Mouse (Mus musculus): ENCODE data around the gene Foxn2.
"Not testable (repeated sequence)": the region's sequence is repeated elsewhere in the genome, so short reads cannot be mapped to it uniquely, and the experiment has no call there.

The Foxn2 gene

DNA sequence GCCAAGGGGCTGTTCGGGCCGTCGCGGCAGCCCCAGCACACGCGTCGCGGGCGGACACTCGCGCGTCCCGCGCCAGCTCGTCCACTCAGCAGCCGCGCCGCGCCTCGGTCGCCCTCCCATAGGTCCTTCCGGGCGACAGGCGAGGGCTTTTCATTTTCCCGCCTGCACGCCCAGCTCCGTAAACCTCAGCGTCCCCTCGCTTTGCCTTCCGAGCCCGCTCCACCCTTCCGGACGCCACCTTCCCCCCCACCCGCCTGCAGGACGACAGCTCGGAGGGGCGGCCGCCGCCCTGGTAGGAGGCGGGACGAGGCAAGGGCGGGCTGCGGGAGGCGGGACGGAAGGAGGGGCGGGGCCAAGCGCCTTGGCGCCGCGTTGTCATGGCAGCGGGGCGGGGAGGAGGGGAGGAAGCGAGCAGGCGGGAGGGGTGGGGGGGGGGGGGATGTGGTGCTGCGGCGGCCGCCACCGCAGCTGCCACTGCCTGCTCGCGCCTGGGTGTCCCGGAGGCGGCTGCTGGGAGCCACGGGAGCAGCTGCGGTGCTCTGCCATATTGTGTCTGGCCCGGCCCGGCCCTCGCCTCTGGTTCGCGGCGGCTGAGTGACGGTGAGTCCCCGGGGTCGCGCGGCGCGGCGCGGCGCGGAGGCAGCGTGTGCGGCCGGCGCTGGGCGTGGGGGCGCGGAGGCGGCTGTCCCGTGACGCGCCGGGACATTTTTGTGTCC lies at the start of gene Foxn2:
TSS of gene Foxn2 (plus strand) at position 427 of the 716 bp plus-strand sequence.
- peak; percentile 98 for DNase-seq

DNA sequence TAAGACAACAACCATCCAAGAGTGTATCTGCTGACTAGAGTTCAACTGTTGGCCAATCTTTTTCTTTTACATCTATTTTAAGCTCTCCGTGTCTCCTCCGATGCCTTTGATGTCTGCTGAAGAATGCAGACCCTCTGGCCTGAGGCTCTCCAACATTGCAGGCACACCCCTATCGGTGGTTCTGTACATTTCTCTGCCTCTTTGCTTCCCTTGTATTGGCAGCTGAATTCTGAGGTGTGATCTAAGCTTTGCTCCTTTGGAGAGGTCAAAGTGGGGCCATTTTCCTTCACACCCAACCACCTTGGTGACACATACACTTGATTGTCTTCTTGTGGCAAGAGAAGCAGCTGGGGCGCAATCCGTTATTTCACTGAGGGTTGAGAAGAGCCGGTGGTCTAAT lies 43.0 kb upstream of the Foxn2 start:
- no peak for DNase-seq

DNA sequence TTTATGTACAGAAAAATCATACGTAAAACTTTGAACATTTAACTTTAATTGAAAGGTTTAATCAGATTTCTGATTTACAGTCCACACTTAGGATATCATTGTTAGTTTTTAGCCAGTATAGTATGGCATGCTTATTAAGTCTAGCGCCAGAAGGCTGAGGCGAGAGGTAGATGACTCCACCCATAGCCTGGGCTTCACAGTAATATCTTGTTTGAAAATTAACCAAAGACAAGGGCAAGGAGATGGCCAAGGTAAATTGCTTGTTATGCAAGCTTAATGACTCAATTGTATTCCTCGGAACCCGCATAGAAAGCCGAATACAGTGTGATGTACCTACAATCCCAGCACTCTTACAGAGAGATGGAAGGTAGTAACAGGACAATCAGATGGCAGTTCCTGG lies 42.4 kb upstream of the Foxn2 start:
- no peak for DNase-seq

GRCm38 (mm10) chr17:88398854-88399253 lies 41.7 kb upstream of the Foxn2 start:
- no peak for DNase-seq

GRCm38 (mm10) chr17:88400122-88400521 lies 40.4 kb upstream of the Foxn2 start:
- no peak for DNase-seq

DNA sequence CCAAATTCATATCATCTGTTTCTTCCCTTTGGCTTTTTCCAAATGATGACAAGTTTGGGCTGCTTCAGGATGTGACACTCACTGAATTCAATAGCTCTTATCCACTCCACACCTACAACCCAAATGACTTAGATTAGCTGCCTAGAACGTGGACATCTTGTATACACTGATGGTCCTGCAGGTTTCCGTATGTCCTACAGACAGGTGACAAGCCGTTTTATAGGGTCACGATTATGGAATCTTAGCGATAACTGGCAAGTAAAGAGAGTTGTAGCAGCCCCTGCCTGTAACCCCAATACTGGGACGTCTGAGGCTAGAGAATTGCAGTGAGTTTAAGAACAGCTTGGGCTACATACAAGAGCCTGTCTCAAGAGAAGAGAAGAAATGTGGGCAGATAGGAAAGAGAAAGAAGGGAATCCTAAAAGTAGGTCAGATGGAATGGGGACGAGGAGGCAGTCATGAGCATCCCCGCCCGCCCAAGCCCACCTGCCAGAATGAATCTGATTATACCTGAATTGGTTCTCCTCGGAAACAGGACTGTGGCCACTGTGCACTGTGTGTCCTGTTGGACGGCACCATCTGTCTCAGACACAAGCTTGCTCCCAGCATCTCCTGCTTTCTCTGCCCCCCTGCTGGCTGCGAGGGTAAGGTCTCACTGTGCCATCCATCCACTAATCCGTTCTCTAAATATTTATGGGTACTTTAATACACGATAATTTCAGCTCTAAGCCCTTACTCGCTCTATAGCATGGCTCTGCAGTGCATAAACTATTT lies 39.6 kb upstream of the Foxn2 start:
- no peak for DNase-seq

DNA sequence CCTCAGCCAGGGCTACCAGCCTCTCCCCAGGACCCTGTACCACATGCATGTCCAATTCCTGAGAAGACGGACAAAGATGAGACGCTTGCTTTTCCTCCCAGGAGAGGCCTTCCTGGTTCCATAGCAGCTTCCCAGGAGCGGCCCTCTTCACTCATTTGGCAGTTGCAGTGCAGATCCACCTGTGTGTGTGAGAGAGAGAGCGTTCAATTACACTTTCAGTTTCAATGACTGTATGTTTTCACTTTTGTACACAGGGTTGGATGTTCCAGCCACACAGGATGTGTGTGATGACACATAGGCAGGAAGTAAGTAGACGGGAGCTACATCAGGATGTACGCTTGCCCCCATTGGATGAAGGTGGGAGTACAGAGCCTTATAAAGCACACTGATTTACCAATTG lies 37.2 kb upstream of the Foxn2 start:
- no peak for DNase-seq

- DNase-seq: no peak
These were observed 36.0 kb upstream of the Foxn2 start for GRCm38 (mm10) chr17:88404471-88404870.

GRCm38 (mm10) chr17:88405076-88405475 lies 35.4 kb upstream of the Foxn2 start:
- no peak for DNase-seq

DNA sequence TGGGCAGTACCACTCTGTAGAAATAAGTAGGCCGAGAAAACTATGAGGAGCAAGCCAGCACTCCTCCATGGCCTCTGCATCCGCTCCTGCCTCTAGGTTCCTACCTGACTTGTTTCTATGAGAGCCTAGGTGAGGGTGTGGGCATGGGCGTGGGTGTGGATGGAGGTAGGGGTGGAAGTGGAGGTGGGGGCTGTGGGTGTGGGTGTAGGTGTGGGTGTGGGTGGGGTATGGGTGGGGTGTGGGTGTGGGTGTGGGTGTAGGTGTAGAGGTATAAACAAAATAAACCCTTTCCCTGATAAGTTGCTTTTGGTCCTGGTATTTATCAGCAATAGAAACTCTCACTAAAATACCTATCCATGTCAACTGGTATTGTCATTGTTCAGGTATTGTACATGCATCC lies 30.8 kb upstream of the Foxn2 start:
- no peak for DNase-seq

GRCm38 (mm10) chr17:88413155-88413836 lies 27.2 kb upstream of the Foxn2 start:
- no peak for DNase-seq

GRCm38 (mm10) chr17:88420426-88420825 lies 20.1 kb upstream of the Foxn2 start:
- DNase-seq: no peak

GRCm38 (mm10) chr17:88421246-88421645 lies 19.3 kb upstream of the Foxn2 start:
- DNase-seq: no peak

GRCm38 (mm10) chr17:88430719-88431118 lies 9.8 kb upstream of the Foxn2 start:
- no peak for DNase-seq

- no peak for DNase-seq
These were observed 9.0 kb upstream of the Foxn2 start for GRCm38 (mm10) chr17:88431486-88431885.

DNA sequence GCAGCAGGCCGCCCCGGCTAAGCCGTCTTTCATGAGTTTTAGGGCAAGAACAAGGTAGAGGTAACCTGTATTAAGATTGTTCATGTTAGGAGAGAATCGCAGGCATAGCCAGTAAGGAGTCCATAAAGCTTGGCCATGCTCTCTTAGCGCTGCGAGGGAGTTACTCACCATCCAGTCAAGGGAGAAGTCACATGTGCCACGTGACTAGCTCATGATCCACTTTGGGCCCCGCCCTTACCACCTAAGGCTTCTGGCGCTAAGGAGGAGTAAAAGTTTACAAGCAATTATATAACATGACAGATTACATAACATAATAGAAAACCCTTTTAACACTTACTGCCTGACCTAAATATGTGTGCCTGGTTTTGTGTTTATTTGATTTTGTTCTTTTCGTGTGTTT lies 8.5 kb upstream of the Foxn2 start:
- no peak for DNase-seq

DNA sequence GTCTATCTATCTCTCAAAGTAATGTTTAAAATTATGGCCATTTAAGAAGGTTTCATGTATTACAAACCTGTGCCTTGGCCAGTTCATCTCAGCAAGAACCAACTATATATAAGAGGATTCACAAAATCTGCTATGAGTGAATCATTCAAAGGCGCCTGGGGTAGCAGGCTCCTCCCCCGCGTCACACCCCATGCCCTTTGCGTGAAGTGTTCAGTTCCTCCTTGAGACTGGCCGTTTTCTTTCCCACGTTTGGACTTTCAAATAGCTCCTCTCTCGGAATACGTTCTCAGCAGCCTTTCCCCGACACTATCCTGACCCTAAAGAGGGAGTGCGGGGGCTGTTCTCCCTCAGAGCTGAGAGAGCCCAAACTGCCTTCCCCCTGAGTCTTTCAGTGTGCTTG lies 5.2 kb upstream of the Foxn2 start:
- no peak for DNase-seq

GRCm38 (mm10) chr17:88436284-88436683 lies 4.2 kb upstream of the Foxn2 start:
- no peak for DNase-seq

- not testable (repeated sequence) for DNase-seq
These were observed 3.8 kb upstream of the Foxn2 start for GRCm38 (mm10) chr17:88436749-88437148.

- no peak for DNase-seq
These were observed 3.1 kb upstream of the Foxn2 start for GRCm38 (mm10) chr17:88437391-88437790.

DNA sequence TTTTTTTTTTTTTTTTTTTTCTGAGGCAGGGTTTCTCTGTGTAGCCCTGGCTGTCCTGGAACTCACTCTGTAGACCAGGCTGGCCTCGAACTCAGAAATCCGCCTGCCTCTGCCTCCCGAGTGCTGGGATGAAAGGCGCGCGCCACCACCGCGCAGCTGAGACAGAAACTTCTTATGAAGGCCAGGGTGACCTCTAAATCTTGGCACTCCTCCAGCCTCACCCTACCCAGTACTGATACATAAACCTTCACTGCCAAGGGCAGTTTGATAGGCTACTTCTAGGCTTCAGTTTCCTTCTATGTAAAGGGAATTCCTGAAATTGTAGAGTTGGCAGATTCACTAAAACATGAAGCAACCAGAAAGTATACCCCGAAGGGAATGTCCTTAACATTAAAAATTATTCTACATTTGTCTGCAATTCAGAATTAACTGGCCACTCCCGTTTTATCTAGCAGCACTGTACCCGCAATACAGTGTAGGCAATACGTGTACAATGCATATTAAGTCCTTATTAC lies 918 bp upstream of the Foxn2 start:
- no peak for DNase-seq

DNA sequence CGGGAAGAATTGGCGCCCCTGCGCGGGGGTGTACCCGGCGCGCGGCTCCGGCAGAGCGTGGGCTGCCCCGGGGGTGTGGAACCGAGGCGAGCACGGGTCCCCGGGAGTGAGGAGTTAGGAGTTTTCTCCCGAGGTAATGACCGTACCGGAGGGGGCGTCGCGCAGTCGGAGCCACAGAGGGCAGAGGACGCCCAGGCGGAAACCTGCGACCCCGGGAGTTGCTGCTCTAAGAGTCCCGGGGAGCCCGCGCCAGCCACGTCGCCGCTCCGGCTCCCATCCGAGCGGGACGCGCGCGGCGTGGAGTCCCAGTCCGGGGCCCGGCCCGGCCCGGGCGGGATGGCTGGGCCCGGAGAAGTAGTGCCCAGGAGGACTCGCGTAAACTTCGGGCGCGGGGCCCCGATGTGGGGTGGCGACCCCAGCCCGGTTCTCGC lies 505 bp downstream of the Foxn2 start:
- no peak for DNase-seq

DNA sequence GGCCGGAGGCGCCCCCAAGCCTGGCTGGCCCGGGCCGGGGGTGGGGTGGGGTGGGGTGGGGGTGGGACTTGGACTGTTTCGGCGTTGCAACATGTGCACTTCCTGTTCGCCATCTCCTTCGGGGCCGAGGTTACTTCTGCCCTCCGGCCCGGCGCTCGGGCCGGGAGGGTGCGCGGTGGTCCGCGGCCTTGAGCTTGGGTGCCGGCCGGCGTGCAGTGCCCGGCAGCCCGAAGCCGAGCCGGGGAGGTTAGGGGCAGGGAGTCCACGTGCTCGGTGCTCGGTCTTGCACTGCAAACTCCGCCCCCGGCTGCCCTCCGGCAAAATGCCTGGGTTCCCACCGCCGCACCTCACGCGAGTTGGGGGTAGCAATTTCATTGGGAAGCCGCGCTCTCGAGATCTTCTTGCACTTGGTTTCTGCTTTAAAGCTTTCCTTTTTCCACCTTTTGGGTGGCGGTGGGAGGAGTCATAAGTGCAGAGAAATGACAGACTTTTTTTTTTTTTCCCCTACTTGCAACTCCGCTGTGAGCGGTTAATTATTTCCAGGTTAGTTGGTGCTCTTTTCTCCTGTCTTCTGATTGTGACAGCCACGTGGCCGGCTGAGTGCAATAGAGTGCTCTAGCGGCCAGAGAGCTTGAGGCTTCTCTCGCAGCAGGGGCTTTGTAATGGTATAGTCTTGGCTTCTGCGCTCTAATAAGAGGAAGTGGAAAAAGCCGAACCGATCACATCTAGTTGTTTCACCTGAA lies 1.1 kb downstream of the Foxn2 start:
- peak; percentile 58 for DNase-seq

Data from lung, postnatal 14 days (tissue).